ENCODE assay signal across 24 mouse cellular contexts in the genomic region with DNA sequence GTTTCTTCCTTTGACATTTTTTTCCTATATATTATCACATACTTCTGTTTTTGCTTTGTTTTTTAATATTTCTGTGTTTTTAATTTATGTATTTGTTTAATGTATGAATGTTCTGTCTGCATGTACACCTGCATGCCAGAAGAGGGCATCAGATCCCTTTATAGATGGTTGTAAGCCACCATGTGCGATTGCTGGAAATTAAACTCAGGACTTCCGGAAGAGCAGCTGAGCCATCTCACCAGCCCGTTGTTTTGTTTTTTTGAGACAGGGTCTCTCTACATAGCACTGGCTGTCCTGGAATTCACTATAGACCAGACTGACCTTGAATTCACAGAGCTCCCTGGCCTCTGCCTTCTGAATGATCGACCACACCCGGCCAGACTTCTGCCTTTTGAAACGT. TPM values are rescaled to one million over a fixed set of nuclear protein-coding genes. Genes with fewer than 3 reads are reported as not detected.
DNase-seq lines count a peak whose midpoint lies in the region; ATAC-seq and TF ChIP-seq lines count a peak whose summit lies in the region.
"Had no signal": no experiment of that assay in that cellular context is flagged by ENCODE, and none has a peak within 500 bp of the region (broad histone marks: within the 10 kb centered on the region; RNA-seq: fewer than 3 reads in every experiment).

No protein-coding gene starts in this region.

- no peaks in the 10 kb centered on the region for H3K4me1 ChIP-seq in intestine, postnatal 0 days (replicated peaks; ENCODE audit: control insufficient read depth, insufficient read depth, low read length)
- peaks cover 9% of the 10 kb centered on the region; the same call in 1 of the 2 replicates for H3K4me1 ChIP-seq in intestine, embryonic 16.5 days (ENCODE audit: control insufficient read depth, insufficient read depth, low read length)
- H3K4me1 ChIP-seq in midbrain, postnatal 0 days (ENCODE audit: insufficient read depth, low read length): peaks cover 4% of the 10 kb centered on the region
- peaks cover 25% of the 10 kb centered on the region for H3K4me1 ChIP-seq in midbrain, embryonic 15.5 days

- H3K36me3 ChIP-seq in intestine, postnatal 0 days (ENCODE audit: control insufficient read depth, insufficient read depth): no peaks in the 10 kb centered on the region
- H3K36me3 ChIP-seq in intestine, embryonic 16.5 days (ENCODE audit: control insufficient read depth, insufficient read depth, low read length): peaks cover 3% of the 10 kb centered on the region; the same call in 1 of the 2 replicates
- no peaks in the 10 kb centered on the region for H3K36me3 ChIP-seq in midbrain, postnatal 0 days (ENCODE audit: insufficient read depth, low read length)
- H3K36me3 ChIP-seq in midbrain, embryonic 15.5 days (replicated peaks): no peaks in the 10 kb centered on the region
- H3K36me3 ChIP-seq: neural tube, embryonic 15.5 days had no signal

- H3K9ac ChIP-seq in intestine, postnatal 0 days (ENCODE audit: low read depth, low read length): no peak overlapping the region
- H3K9ac ChIP-seq in intestine, embryonic 16.5 days (ENCODE audit: low read depth, low read length): no peak overlapping the region
- no peak overlapping the region for H3K9ac ChIP-seq in midbrain, postnatal 0 days (replicated peaks; ENCODE audit: low read length, poor library complexity, severe bottlenecking)
- no peak overlapping the region for H3K9ac ChIP-seq in midbrain, embryonic 15.5 days
- H3K9ac ChIP-seq: hindbrain, embryonic 13.5 days; limb, embryonic 13.5 days; lung, embryonic 14.5 days; neural tube, embryonic 15.5 days had no signal

- DNase-seq in midbrain, postnatal 0 days (ENCODE audit: low spot score): no peak
- peak; percentile 30 for DNase-seq in MEL-GATA-1-ER (ENCODE audit: extremely low read depth, low read depth)
- DNase-seq in embryo, embryonic 10 days (ENCODE audit: low spot score): no peak
- DNase-seq in thymus, postnatal 14 days: no peak
- DNase-seq: adrenal gland, adult 8-10 months; kidney, adult 18-20 months; lung, embryonic 14.5 days had no signal

- peak; percentile 54 for TF ChIP-seq CTCF in intestine, postnatal 0 days (IDR thresholded peaks at IDR 0.05; ENCODE audit: low read depth)
- peak; percentile 56 for TF ChIP-seq CTCF in midbrain, postnatal 0 days (IDR thresholded peaks at IDR 0.05)

- WGBS in intestine, postnatal 0 days: 77% methylated on average over 6 of the region's 6 CpGs
- 78% methylated on average over 6 of the region's 6 CpGs for WGBS in intestine, embryonic 16.5 days
- 83% methylated on average over 6 of the region's 6 CpGs for WGBS in midbrain, postnatal 0 days
- WGBS in midbrain, embryonic 15.5 days: 82% methylated on average over 6 of the region's 6 CpGs

- H3K27ac ChIP-seq in intestine, postnatal 0 days (ENCODE audit: low read depth, low read length): no peak overlapping the region
- H3K27ac ChIP-seq in intestine, embryonic 16.5 days (ENCODE audit: low read length): no peak overlapping the region
- no peak overlapping the region for H3K27ac ChIP-seq in midbrain, postnatal 0 days (ENCODE audit: low read depth, low read length)
- no peak overlapping the region for H3K27ac ChIP-seq in midbrain, embryonic 15.5 days
- H3K27ac ChIP-seq: forebrain, embryonic 10.5 days; hindbrain, embryonic 13.5 days; limb, embryonic 13.5 days; neural tube, embryonic 15.5 days had no signal

- no peak for ATAC-seq in intestine, postnatal 0 days
- ATAC-seq in intestine, embryonic 16.5 days: no peak
- ATAC-seq in midbrain, postnatal 0 days (ENCODE audit: low FRiP score): no peak
- ATAC-seq in midbrain, embryonic 15.5 days (replicated peaks): no peak
- ATAC-seq in frontal cortex, adult (ENCODE audit: low TSS enrichment): no peak
- ATAC-seq: CD4-positive, CD25-positive, alpha-beta regulatory T cell, adult 4 months had no signal

- H3K9me3 ChIP-seq in intestine, postnatal 0 days (ENCODE audit: control insufficient read depth): no peaks in the 10 kb centered on the region
- H3K9me3 ChIP-seq in intestine, embryonic 16.5 days (ENCODE audit: control insufficient read depth, low read length): peaks cover 3% of the 10 kb centered on the region; the same call in 1 of the 2 replicates
- H3K9me3 ChIP-seq in midbrain, postnatal 0 days (ENCODE audit: low read length): no peaks in the 10 kb centered on the region
- no peaks in the 10 kb centered on the region for H3K9me3 ChIP-seq in midbrain, embryonic 15.5 days
- H3K9me3 ChIP-seq: hindbrain, embryonic 13.5 days; limb, embryonic 13.5 days had no signal

- no peak overlapping the region for H3K4me3 ChIP-seq in intestine, postnatal 0 days (ENCODE audit: low read depth, low read length)
- H3K4me3 ChIP-seq in intestine, embryonic 16.5 days (ENCODE audit: low read length): no peak overlapping the region
- H3K4me3 ChIP-seq in midbrain, postnatal 0 days (ENCODE audit: low read depth, low read length): no peak overlapping the region
- H3K4me3 ChIP-seq in midbrain, embryonic 15.5 days: no peak overlapping the region
- H3K4me3 ChIP-seq: forebrain, embryonic 10.5 days; hindbrain, embryonic 13.5 days; limb, embryonic 13.5 days; neural tube, embryonic 15.5 days had no signal

- no peak overlapping the region for H3K4me2 ChIP-seq in intestine, postnatal 0 days (replicated peaks; ENCODE audit: low read depth)
- no peak overlapping the region for H3K4me2 ChIP-seq in intestine, embryonic 16.5 days (ENCODE audit: low read depth, low read length)
- H3K4me2 ChIP-seq in midbrain, postnatal 0 days (ENCODE audit: low read depth, low read length, poor library complexity, severe bottlenecking): no peak overlapping the region
- H3K4me2 ChIP-seq in midbrain, embryonic 15.5 days: no peak overlapping the region
- H3K4me2 ChIP-seq: hindbrain, embryonic 13.5 days; limb, embryonic 13.5 days; lung, embryonic 14.5 days; neural tube, embryonic 15.5 days had no signal

- no peaks in the 10 kb centered on the region for H3K27me3 ChIP-seq in intestine, postnatal 0 days (replicated peaks; ENCODE audit: control insufficient read depth, insufficient read depth, low read length)
- no peaks in the 10 kb centered on the region for H3K27me3 ChIP-seq in intestine, embryonic 16.5 days (replicated peaks; ENCODE audit: control insufficient read depth, insufficient read depth, low read length)
- H3K27me3 ChIP-seq in midbrain, postnatal 0 days (ENCODE audit: insufficient read depth, low read length): no peaks in the 10 kb centered on the region
- H3K27me3 ChIP-seq in midbrain, embryonic 15.5 days (replicated peaks): no peaks in the 10 kb centered on the region
- H3K27me3 ChIP-seq: hindbrain, embryonic 13.5 days; limb, embryonic 13.5 days; neural tube, embryonic 15.5 days had no signal

RNA-seq across cellular contexts. Expression of gene Psmd1, which starts 1.7 kb away (rescaled TPM):
- 70.7 and 72.8 TPM in 2 replicates for polyA plus RNA-seq in intestine, postnatal 0 days (2015; fragmentation: Nextera tagmentation; extraction: Ambion mirVana)
- polyA plus RNA-seq in intestine, embryonic 16.5 days (2015; fragmentation: Nextera tagmentation; extraction: Ambion mirVana): 135 and 144 TPM in 2 replicates
- total RNA-seq in midbrain, postnatal 0 days (2014; rRNA removed): 91.5 and 103 TPM in 2 replicates
- 193 and 195 TPM in 2 replicates for polyA plus RNA-seq in midbrain, postnatal 0 days (2015; fragmentation: Nextera tagmentation; extraction: Ambion mirVana)
- polyA plus RNA-seq in midbrain, embryonic 15.5 days (2015; fragmentation: Nextera tagmentation; extraction: Ambion mirVana): 191 TPM in 2 replicates

RNA-seq across cellular contexts. Expression of gene 2810459M11Rik, which starts 16.9 kb away (rescaled TPM):
- polyA plus RNA-seq in intestine, postnatal 0 days (2015; fragmentation: Nextera tagmentation; extraction: Ambion mirVana): 3.0 and 3.3 TPM in 2 replicates
- 4.3 and 4.4 TPM in 2 replicates for polyA plus RNA-seq in intestine, embryonic 16.5 days (2015; fragmentation: Nextera tagmentation; extraction: Ambion mirVana)
- total RNA-seq in midbrain, postnatal 0 days (2014; rRNA removed): 43.4 and 43.9 TPM in 2 replicates
- 13.4 and 14.3 TPM in 2 replicates for polyA plus RNA-seq in midbrain, postnatal 0 days (2015; fragmentation: Nextera tagmentation; extraction: Ambion mirVana)
- 8.6 and 9.7 TPM in 2 replicates for polyA plus RNA-seq in midbrain, embryonic 15.5 days (2015; fragmentation: Nextera tagmentation; extraction: Ambion mirVana)
- total RNA-seq: granulocyte monocyte progenitor cell, adult 5-6 weeks; megakaryocyte, adult 5-6 weeks; monocyte, adult 5-6 weeks had no signal
- polyA plus RNA-seq: CD4-positive, CD25-positive, alpha-beta regulatory T cell, adult 4 months had no signal

RNA-seq across cellular contexts. Expression of gene Spata3, which starts 45.9 kb away (rescaled TPM):
- polyA plus RNA-seq in intestine, postnatal 0 days (2015; fragmentation: Nextera tagmentation; extraction: Ambion mirVana): not detected in 2 replicates
- not detected in 2 replicates for polyA plus RNA-seq in intestine, embryonic 16.5 days (2015; fragmentation: Nextera tagmentation; extraction: Ambion mirVana)
- not detected in 2 replicates for total RNA-seq in midbrain, postnatal 0 days (2014; rRNA removed)
- polyA plus RNA-seq in midbrain, postnatal 0 days (2015; fragmentation: Nextera tagmentation; extraction: Ambion mirVana): 0.91 and 1.4 TPM in 2 replicates
- 0.35 and 0.52 TPM in 2 replicates for polyA plus RNA-seq in midbrain, embryonic 15.5 days (2015; fragmentation: Nextera tagmentation; extraction: Ambion mirVana)
- total RNA-seq: adrenal gland, adult 8-10 months; common myeloid progenitor, adult 5-6 weeks; granulocyte monocyte progenitor cell, adult 5-6 weeks; megakaryocyte, adult 5-6 weeks; monocyte, adult 5-6 weeks had no signal
- polyA plus RNA-seq: CD4-positive, CD25-positive, alpha-beta regulatory T cell, adult 4 months; embryonic facial prominence, embryonic 14.5 days; forebrain, embryonic 10.5 days; heart, embryonic 16.5 days; large intestine, adult 2 months; limb, embryonic 13.5 days; lung, embryonic 14.5 days had no signal

RNA-seq across cellular contexts. Expression of gene Htr2b, which starts 49.2 kb away (rescaled TPM):
- 3.6 and 4.3 TPM in 2 replicates for polyA plus RNA-seq in intestine, postnatal 0 days (2015; fragmentation: Nextera tagmentation; extraction: Ambion mirVana)
- polyA plus RNA-seq in intestine, embryonic 16.5 days (2015; fragmentation: Nextera tagmentation; extraction: Ambion mirVana): 2.8 and 4.0 TPM in 2 replicates
- not detected in 2 replicates for total RNA-seq in midbrain, postnatal 0 days (2014; rRNA removed)
- 0.20 and 0.43 TPM in 2 replicates for polyA plus RNA-seq in midbrain, postnatal 0 days (2015; fragmentation: Nextera tagmentation; extraction: Ambion mirVana)
- polyA plus RNA-seq in midbrain, embryonic 15.5 days (2015; fragmentation: Nextera tagmentation; extraction: Ambion mirVana): 0.11 and 0.46 TPM in 2 replicates
- total RNA-seq: granulocyte monocyte progenitor cell, adult 5-6 weeks; megakaryocyte, adult 5-6 weeks; monocyte, adult 5-6 weeks had no signal
- polyA plus RNA-seq: brain, embryonic 14.5 days had no signal
